Mouse (Mus musculus) megakaryocyte, embryonic 14.5 days (primary cell): ENCODE results near the gene Slc35e3.

Experiments
- FLI1 ChIP-seq: IDR thresholded peaks from 2 replicates; pipeline ENCODE4 v1.6.1; 2012; ENCODE audit warnings: low read length, inconsistent platforms, mixed read lengths
- GATA1 ChIP-seq: IDR thresholded peaks from 3 replicates; pipeline ENCODE4 v1.6.1; 2012; ENCODE audit warnings: mixed read lengths, low read length, inconsistent platforms, borderline replicate concordance

DNA sequence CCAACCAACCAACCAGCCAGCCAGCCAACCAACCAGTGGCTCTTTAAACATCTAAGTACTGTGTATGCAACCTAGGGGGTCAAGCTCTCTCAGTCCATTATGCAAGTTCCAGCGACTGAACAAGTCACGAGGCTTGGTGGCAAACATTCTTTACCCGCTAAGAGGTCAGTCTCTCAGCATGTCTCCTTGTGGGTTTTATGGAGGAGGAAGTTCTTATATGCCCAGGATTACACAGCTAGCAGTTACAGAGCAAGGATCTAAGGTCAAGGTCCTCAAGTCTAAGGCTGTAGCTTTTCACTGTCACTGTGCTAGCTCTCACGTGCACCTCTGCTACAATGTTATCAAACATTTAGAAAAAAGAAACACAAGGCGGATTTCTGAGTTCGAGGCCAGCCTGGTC lies 18.4 kb upstream of the Slc35e3 start:
- TF ChIP-seq FLI1, result no peak
- TF ChIP-seq GATA1, result no peak
